Mouse (Mus musculus): ENCODE measurements around the gene Cfd. TPM values are rescaled to one million over a fixed set of nuclear protein-coding genes. Genes with fewer than 3 reads are reported as not detected.

Cfd gene
- polyA plus RNA-seq, 1 experiment from 2014 or later, result not detected

DNA sequence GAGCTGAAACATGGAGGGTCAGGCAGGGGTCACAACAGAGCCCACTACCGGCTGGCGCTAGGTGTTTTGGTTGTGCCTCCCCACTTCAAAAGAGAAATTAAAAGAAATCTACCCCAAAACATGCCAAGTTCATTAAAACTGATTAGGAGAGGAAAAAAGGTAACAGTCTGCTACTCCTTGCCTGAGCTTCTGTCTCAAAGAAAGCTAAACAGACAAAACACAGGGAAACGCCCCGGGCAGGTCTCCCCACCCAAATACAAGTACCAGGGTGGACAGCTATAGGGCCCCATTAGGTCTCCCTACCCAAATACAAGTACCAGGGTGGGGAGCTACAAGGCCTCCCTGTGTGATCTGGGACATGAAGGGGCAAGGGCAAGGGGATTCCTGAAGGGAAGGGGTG lies 19.9 kb downstream of the Cfd start, which contains the start of gene Gm26602:
TSS of gene Gm26602 (plus strand) at position 301 of the 400 bp plus-strand sequence.
- DNase-seq (ENCODE audit: low spot score) (no peak), ATAC-seq (ENCODE audit: low FRiP score) (no peak)
- Histone ChIP-seq H3K27ac (peak within 1 kb of the TSS; percentile 98), H3K27me3 (ENCODE audit: control insufficient read depth, insufficient read depth, low read length) (no peaks in the 10 kb centered on the region), H3K9ac (peak within 1 kb of the TSS; percentile 83), H3K4me2 (replicated peaks) (peak within 1 kb of the TSS; percentile 42; the same call in 1 of the 2 replicates), H3K4me3 (replicated peaks; ENCODE audit: low read length) (no peak within 1 kb of the TSS), H3K36me3 (replicated peaks; ENCODE audit: control insufficient read depth, insufficient read depth) (peaks cover 23% of the 10 kb centered on the region), H3K9me3 (ENCODE audit: control insufficient read depth, low read length) (no peaks in the 10 kb centered on the region), H3K4me1 (replicated peaks; ENCODE audit: control insufficient read depth, insufficient read depth, low read length) (peaks cover 20% of the 10 kb centered on the region)
- WGBS, result 95% methylated on average over 4 of the region's 4 CpGs

DNA sequence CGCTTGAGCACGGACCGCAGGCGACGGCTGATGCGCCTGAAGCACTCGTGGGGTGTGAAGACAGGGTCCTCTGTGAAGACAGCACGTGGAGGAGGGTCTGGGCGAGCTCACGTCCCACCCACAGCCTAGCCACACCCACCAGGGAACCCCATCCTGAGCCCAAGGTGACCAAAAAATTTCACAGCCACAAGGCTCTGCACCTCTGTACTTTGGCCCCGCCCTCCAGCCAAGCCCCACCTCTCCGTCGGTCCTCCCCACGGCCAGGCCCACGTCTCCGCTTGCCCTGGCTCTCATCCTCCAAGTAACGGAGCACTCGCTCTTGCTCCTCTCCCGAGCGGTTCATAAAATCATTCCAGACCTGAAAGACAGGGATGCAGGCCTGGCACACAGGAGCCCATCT lies 21.8 kb downstream of the Cfd start:
- no peak for DNase-seq (ENCODE audit: low spot score)
- Histone ChIP-seq H3K27ac (no peak overlapping the region), H3K4me1 (replicated peaks; ENCODE audit: control insufficient read depth, insufficient read depth, low read length) (peaks cover 29% of the 10 kb centered on the region), H3K4me2 (replicated peaks) (no peak overlapping the region), H3K9ac (no peak overlapping the region), H3K27me3 (ENCODE audit: control insufficient read depth, insufficient read depth, low read length) (peaks cover under 1% of the 10 kb centered on the region; the same call in 1 of the 2 replicates), H3K9me3 (ENCODE audit: control insufficient read depth, low read length) (no peaks in the 10 kb centered on the region), H3K36me3 (replicated peaks; ENCODE audit: control insufficient read depth, insufficient read depth) (peaks cover 16% of the 10 kb centered on the region), H3K4me3 (replicated peaks; ENCODE audit: low read length) (no peak overlapping the region)
- 69% methylated on average over 20 of the region's 20 CpGs for WGBS
- no peak for ATAC-seq (ENCODE audit: low FRiP score)

DNA sequence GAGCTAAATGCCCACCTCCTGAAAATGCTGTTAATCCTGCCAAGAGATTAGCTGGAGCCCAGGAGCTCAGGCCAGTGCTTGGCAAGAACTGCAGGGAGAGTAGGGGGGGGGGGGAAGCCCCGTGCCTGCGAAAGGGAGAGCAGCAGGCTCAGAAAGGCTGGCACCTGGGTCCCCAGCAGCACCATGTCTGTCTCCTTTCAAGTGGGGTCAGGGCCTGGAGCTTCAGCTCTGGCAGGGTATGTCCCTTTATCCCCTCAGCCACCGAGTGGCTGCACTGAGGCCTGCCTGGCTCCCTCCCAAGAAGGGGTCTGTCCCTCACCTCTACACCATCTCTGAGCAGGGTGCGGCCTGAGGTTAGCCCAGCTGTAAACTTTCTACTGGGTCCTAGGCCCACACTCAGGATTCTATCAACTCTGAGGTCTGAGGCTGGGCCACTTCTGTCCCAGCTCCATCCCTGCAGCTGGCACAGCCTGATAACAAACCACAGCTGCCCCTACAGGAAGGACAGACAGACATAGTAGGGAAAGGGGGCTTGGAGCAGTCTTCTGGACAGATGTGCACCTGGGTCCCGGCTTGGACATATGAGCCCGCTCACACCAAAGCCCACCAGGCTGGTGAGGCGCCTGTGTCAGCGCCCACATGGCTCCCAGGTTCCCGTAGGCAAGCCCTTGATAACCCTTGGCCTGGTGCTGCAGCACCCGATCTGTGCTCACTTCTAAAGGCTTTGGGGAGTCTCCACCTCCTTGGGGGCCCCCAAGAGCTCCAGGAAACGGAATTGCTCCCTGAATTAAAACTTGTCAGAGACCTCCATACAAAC lies 23.7 kb downstream of the Cfd start:
- DNase-seq (ENCODE audit: low spot score), result no peak
- Histone ChIP-seq H3K27me3 (ENCODE audit: control insufficient read depth, insufficient read depth, low read length) (peaks cover 20% of the 10 kb centered on the region), H3K4me1 (replicated peaks; ENCODE audit: control insufficient read depth, insufficient read depth, low read length) (peaks cover 24% of the 10 kb centered on the region), H3K9me3 (ENCODE audit: control insufficient read depth, low read length) (no peaks in the 10 kb centered on the region), H3K4me3 (replicated peaks; ENCODE audit: low read length) (no peak overlapping the region), H3K9ac (peak overlapping the region; percentile 32), H3K36me3 (replicated peaks; ENCODE audit: control insufficient read depth, insufficient read depth) (peaks cover 16% of the 10 kb centered on the region), H3K4me2 (replicated peaks) (no peak overlapping the region), H3K27ac (no peak overlapping the region)
- 68% methylated on average over 11 of the region's 11 CpGs for WGBS
- no peak for ATAC-seq (ENCODE audit: low FRiP score)

DNA sequence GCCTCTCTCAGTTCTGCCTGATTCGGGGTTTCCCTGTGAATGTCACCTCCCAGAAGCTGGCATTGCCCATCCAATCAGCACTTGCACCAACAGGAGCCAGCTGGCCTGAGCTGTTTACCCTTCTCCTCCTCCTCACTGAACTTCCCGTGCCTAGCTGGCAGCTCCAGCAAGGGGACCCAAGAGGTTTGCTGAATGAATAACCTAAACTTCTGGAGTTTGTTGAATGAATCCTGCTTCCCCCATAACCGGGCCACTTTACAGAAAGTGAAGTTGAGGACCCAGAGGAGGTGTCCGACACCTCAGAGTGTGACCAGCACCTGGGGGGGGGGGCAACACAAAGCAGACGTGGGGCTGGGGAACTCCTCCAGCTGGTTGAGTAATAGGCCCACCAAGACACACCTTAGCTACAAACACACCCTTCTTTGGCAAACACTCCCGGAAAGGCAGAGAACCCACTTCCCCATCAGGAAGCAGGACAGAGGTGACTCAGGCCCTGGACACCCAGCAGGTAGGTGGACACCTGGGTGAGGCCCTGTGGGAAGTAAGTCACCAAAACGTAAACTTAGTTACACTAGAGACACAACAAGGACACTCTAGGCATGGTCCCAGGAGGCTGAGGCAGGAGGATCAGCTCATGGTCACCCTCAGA lies 24.4 kb downstream of the Cfd start:
- H3K4me3 ChIP-seq (replicated peaks; ENCODE audit: low read length), result no peak overlapping the region
- no peaks in the 10 kb centered on the region for H3K9me3 ChIP-seq (ENCODE audit: control insufficient read depth, low read length)
- 75% methylated on average over 7 of the region's 7 CpGs for WGBS
- H3K36me3 ChIP-seq (replicated peaks; ENCODE audit: control insufficient read depth, insufficient read depth), result peaks cover 16% of the 10 kb centered on the region
- DNase-seq (ENCODE audit: low spot score) (no peak), ATAC-seq (ENCODE audit: low FRiP score) (no peak)
- peak overlapping the region; percentile 32; the same call in 1 of the 2 replicates for H3K9ac ChIP-seq
- H3K27ac ChIP-seq, result no peak overlapping the region
- H3K27me3 ChIP-seq (ENCODE audit: control insufficient read depth, insufficient read depth, low read length), result peaks cover 27% of the 10 kb centered on the region
- H3K4me1 ChIP-seq (replicated peaks; ENCODE audit: control insufficient read depth, insufficient read depth, low read length), result peaks cover 18% of the 10 kb centered on the region
- H3K4me2 ChIP-seq (replicated peaks), result peak overlapping the region; percentile 80

DNA sequence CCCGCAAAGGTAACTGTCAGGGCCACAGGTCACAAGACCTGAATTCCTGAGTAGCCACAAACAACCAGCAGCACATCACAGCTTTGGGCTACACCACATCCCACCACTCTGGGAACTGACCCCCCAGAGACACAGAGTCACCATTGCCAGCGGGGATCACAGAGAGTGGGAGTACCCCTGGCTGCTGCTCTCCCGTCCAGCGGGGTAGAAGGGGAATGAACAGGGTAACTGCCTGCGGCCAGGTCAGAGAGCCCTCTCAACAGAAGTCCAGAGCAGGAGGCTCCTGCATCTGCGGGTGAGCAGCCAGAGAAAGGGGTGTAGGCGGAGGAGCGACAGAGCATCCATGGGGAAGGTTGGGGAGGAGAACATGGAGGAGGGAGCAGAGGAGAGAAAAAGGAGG lies 25.4 kb downstream of the Cfd start:
- DNase-seq (ENCODE audit: low spot score), result no peak
- Histone ChIP-seq H3K4me1 (replicated peaks; ENCODE audit: control insufficient read depth, insufficient read depth, low read length) (peaks cover 22% of the 10 kb centered on the region), H3K9ac (peak overlapping the region; percentile 93), H3K9me3 (ENCODE audit: control insufficient read depth, low read length) (no peaks in the 10 kb centered on the region), H3K4me3 (replicated peaks; ENCODE audit: low read length) (peak overlapping the region; percentile 68), H3K27ac (peak overlapping the region; percentile 74; the same call in 1 of the 2 replicates), H3K36me3 (replicated peaks; ENCODE audit: control insufficient read depth, insufficient read depth) (peaks cover 8% of the 10 kb centered on the region), H3K4me2 (replicated peaks) (peak overlapping the region; percentile 80), H3K27me3 (ENCODE audit: control insufficient read depth, insufficient read depth, low read length) (peaks cover 37% of the 10 kb centered on the region)
- WGBS, result 6% methylated on average over 8 of the region's 8 CpGs
- no peak for ATAC-seq (ENCODE audit: low FRiP score)

DNA sequence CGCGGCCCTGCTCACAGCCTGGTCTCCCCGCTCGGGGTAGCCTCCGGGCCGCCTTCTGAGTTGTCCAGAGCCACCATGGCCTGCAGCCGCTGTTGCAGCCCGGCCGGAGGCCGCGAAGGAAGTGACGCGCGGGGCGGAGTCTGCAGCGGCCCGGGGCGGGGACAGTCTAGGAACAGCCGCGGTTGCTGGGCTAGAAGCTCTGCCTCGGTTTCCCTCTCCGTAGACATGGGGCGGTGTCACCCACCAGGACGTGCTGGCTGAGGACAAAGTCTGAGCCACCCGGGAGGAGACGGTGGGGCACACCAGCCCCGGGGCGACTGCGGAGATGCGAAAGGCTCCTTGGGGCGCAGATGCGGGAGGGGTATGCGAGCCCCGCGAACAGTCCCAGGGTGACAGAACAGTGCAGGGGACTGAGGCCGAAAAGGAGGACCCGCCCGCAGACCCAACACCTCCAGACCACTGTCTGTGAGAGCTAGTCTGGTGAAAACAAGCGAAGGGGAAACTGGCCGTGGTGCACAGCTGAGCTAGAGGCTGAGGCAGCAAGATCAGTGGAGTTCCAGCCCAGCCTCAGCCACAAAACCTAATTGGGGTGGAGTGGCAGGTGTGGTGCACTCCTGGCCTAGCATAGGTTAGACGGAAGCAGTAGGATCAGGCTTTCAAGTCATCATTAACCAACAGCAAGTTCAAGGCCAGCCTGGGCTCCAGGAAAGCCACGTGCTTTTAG lies 26.3 kb downstream of the Cfd start, which contains the start of gene Kiss1r:
TSS of gene Kiss1r (plus strand) at position 164 of the 724 bp plus-strand sequence.
- Histone ChIP-seq H3K9ac (peak within 1 kb of the TSS; percentile 93), H3K27me3 (ENCODE audit: control insufficient read depth, insufficient read depth, low read length) (peaks cover 45% of the 10 kb centered on the region), H3K36me3 (replicated peaks; ENCODE audit: control insufficient read depth, insufficient read depth) (no peaks in the 10 kb centered on the region), H3K4me2 (replicated peaks) (peak within 1 kb of the TSS; percentile 80), H3K9me3 (ENCODE audit: control insufficient read depth, low read length) (no peaks in the 10 kb centered on the region), H3K27ac (peak within 1 kb of the TSS; percentile 74), H3K4me3 (replicated peaks; ENCODE audit: low read length) (peak within 1 kb of the TSS; percentile 68), H3K4me1 (replicated peaks; ENCODE audit: control insufficient read depth, insufficient read depth, low read length) (peaks cover 30% of the 10 kb centered on the region)
- DNase-seq (ENCODE audit: low spot score) (peak; percentile 83), ATAC-seq (ENCODE audit: low FRiP score) (peak; percentile 77)
- 3% methylated on average over 42 of the region's 42 CpGs for WGBS

DNA sequence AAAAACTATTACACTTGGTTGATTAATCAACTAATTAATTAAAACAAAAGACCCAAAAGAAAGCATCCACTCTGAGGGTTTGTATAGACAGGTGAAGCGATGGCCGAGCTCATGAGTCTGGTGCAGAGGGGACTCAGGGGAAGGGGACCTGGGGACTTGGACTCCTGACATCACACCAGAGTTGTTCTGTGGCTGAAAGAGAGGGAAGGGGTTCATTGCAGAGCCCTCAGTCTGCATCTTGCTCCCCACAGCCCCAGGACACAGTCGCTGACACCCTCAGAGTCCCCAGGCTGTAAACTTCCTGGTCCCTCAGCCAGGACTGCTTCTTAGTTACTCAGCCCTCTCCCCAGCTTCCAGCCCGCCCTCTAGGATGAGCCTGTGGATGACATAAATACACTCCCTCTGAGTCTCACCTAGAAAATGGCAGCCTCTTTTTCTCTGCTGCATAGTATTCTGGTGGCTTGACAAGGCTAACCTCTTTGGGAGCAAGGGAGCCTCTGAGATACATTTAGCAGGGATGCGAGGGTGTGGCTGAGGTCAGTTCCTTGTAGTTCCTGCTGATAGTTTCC lies 27.0 kb downstream of the Cfd start:
- no peak for DNase-seq (ENCODE audit: low spot score)

DNA sequence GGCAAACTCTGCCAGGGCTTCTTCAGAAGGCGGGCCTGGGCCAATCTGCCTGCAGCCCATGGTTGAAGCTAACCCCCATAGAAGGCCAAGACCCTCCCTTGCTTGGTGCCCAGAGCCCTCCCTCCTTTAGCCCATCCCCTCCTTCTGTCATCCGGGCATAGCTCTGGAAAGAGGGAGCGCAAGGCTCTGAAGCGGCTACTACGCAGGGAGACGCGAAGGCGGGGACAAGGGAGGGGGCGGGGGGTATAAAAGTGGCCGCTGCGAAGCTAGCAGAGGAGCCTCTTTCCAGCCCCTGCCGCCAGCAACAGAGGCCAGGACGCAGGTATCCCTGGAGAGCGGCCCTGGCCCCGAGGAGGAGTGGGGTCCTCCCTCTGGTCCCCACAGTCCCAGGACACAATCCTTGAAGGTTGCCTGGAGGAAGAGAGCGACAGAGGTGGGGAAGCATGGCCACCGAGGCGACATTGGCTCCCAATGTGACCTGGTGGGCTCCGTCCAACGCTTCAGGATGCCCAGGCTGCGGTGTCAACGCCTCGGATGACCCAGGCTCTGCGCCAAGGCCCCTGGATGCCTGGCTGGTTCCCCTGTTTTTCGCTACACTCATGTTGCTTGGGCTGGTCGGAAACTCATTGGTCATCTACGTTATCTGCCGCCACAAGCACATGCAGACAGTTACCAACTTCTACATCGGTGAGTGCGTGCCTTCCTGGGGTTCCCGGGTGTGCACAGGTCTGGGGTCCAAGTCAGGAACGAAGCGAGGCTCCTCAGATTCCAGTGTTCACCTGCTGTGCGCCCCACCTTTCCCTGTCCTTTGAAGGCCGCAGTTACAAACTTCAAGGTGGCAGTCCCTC lies 27.8 kb downstream of the Cfd start:
- WGBS, result 6% methylated on average over 35 of the region's 35 CpGs
- DNase-seq (ENCODE audit: low spot score) (no peak), ATAC-seq (ENCODE audit: low FRiP score) (no peak)
- Histone ChIP-seq H3K9me3 (ENCODE audit: control insufficient read depth, low read length) (no peaks in the 10 kb centered on the region), H3K27me3 (ENCODE audit: control insufficient read depth, insufficient read depth, low read length) (peaks cover 60% of the 10 kb centered on the region), H3K27ac (no peak overlapping the region), H3K4me2 (replicated peaks) (no peak overlapping the region), H3K4me3 (replicated peaks; ENCODE audit: low read length) (no peak overlapping the region), H3K4me1 (replicated peaks; ENCODE audit: control insufficient read depth, insufficient read depth, low read length) (peaks cover 30% of the 10 kb centered on the region), H3K36me3 (replicated peaks; ENCODE audit: control insufficient read depth, insufficient read depth) (no peaks in the 10 kb centered on the region), H3K9ac (no peak overlapping the region)

More for the DNA sequence above, 27.0 kb downstream of the Cfd start:
- Histone ChIP-seq H3K4me3 (replicated peaks; ENCODE audit: low read length) (peak overlapping the region; percentile 68), H3K27me3 (ENCODE audit: control insufficient read depth, insufficient read depth, low read length) (peaks cover 52% of the 10 kb centered on the region), H3K9ac (no peak overlapping the region; the same call in 1 of the 2 replicates), H3K27ac (no peak overlapping the region), H3K36me3 (replicated peaks; ENCODE audit: control insufficient read depth, insufficient read depth) (no peaks in the 10 kb centered on the region), H3K4me2 (replicated peaks) (peak overlapping the region; percentile 80), H3K9me3 (ENCODE audit: control insufficient read depth, low read length) (no peaks in the 10 kb centered on the region), H3K4me1 (replicated peaks; ENCODE audit: control insufficient read depth, insufficient read depth, low read length) (peaks cover 30% of the 10 kb centered on the region)
- ATAC-seq (ENCODE audit: low FRiP score), result no peak
- WGBS, result 64% methylated on average over 5 of the region's 5 CpGs

Data from hindbrain, embryonic 14.5 days (tissue).